Mouse (Mus musculus) limb, embryonic 14.5 days (tissue): ENCODE measurements around the gene Scaf8. TPM values are rescaled to one million over a fixed set of nuclear protein-coding genes. Genes with fewer than 3 reads are reported as not detected.

Source experiments
- ATAC-seq: fragments of 200-750 bp; cut with Nextera tagmentation; 2 replicates; pipeline ENCODE4 v1.8.0; 2017; ENCODE audit warnings: low read depth, moderate number of reproducible peaks, moderate TSS enrichment; ENCODE audit not compliant: low FRiP score
- DNase-seq: peaks from one replicate; pipeline ENCODE4 v3.0.0-alpha.2; 2015; ENCODE audit warnings: low spot score
- H3K27ac ChIP-seq: fragments of 300-500 bp; sonication (generic); replicated peaks from 2 replicates; pipeline ENCODE4 v1.5.1; 2014; ENCODE audit warnings: low read depth, mild to moderate bottlenecking, low read length, moderate library complexity, mixed read lengths
- H3K27me3 ChIP-seq: fragments of 300-500 bp; sonication (generic); 2 replicates; pipeline ENCODE4 v1.6.1; 2014; ENCODE audit warnings: low read length, mixed read lengths; ENCODE audit not compliant: control insufficient read depth, insufficient read depth
- H3K36me3 ChIP-seq: fragments of 300-500 bp; sonication (generic); 2 replicates; pipeline ENCODE4 v1.6.1; 2014; ENCODE audit warnings: mild to moderate bottlenecking, low read length, moderate library complexity, mixed read lengths; ENCODE audit not compliant: control insufficient read depth, insufficient read depth
- H3K4me1 ChIP-seq: fragments of 300-500 bp; sonication (generic); 2 replicates; pipeline ENCODE4 v1.6.1; 2014; ENCODE audit warnings: antibody characterized with exemption, low read length, mixed read lengths; ENCODE audit not compliant: control insufficient read depth, insufficient read depth
- H3K4me2 ChIP-seq: fragments of 300-500 bp; sonication (generic); replicated peaks from 2 replicates; pipeline ENCODE4 v1.6.1; 2014; ENCODE audit warnings: low read depth, mild to moderate bottlenecking, low read length, moderate library complexity; ENCODE audit not compliant: severe bottlenecking
- H3K4me3 ChIP-seq: fragments of 300-500 bp; sonication (generic); replicated peaks from 2 replicates; pipeline ENCODE4 v1.5.1; 2014; ENCODE audit warnings: low read length
- H3K9ac ChIP-seq: fragments of 300-500 bp; sonication (generic); 2 replicates; pipeline ENCODE4 v1.6.1; 2014; ENCODE audit warnings: mild to moderate bottlenecking, low read depth, low read length, moderate library complexity; ENCODE audit not compliant: severe bottlenecking
- H3K9me3 ChIP-seq: fragments of 300-500 bp; sonication (generic); 2 replicates; pipeline ENCODE4 v1.6.1; 2016; ENCODE audit warnings: low read length; ENCODE audit not compliant: control insufficient read depth
- POLR2A ChIP-seq: fragments of 200-500 bp; IDR thresholded peaks from 2 replicates; pipeline ENCODE4 v1.8.0; 2012; ENCODE audit warnings: inconsistent platforms, mild to moderate bottlenecking, moderate library complexity, borderline replicate concordance; ENCODE audit not compliant: insufficient read depth, insufficient read length; ENCODE audit errors: extremely low read depth
- WGBS: fragments of 180-500 bp; shearing (Covaris S2); extraction: QIAGEN DNeasy Blood & Tissue Kit; methylation state at CpG from one replicate; pipeline ENCODE4 v1.1.7; 2014; 5-methylcytosine and 5-hydroxymethylcytosine counted together
- polyA plus RNA-seq, 2 experiments: library from polyadenylated mRNA; depleted of rRNA in 1 of 2; stranded (reverse) in 1 of 2; unstranded in 1 of 2; fragments of >200 nt; fragmentation: Nextera tagmentation in 1 of 2; extraction: Ambion mirVana in 1 of 2; gene quantifications; 2 replicates each; pipeline versions ENCODE4 v1.2.1 to v1.2.3; 2012 to 2014

Scaf8 gene
- polyA plus RNA-seq, 2 experiments = 23.6 to 40.5 TPM

GRCm38 (mm10) chr17:3102336-3103165 lies 12.2 kb upstream of the Scaf8 start:
- peak overlapping the region; percentile 48 for H3K9ac ChIP-seq
- no peaks in the 10 kb centered on the region for H3K4me1 ChIP-seq
- WGBS = 2% methylated on average over 14 of the region's 14 CpGs
- DNase-seq (peak; percentile 64), ATAC-seq (peak; percentile 85)
- H3K27me3 ChIP-seq = no peaks in the 10 kb centered on the region
- H3K4me2 ChIP-seq = peak overlapping the region; percentile 55
- peak overlapping the region; percentile 30 for H3K4me3 ChIP-seq
- no peaks in the 10 kb centered on the region for H3K9me3 ChIP-seq
- no peak overlapping the region for H3K27ac ChIP-seq
- no peak for TF ChIP-seq POLR2A
- H3K36me3 ChIP-seq = no peaks in the 10 kb centered on the region

GRCm38 (mm10) chr17:3104154-3104931 lies 10.4 kb upstream of the Scaf8 start:
- no peak for TF ChIP-seq POLR2A

GRCm38 (mm10) chr17:3105022-3105421 lies 9.8 kb upstream of the Scaf8 start:
- H3K27ac ChIP-seq = no peak overlapping the region
- no peak overlapping the region for H3K9ac ChIP-seq
- no peaks in the 10 kb centered on the region for H3K4me1 ChIP-seq
- 79% methylated on average over 1 of the region's 1 CpGs for WGBS
- ATAC-seq = no peak
- TF ChIP-seq POLR2A = no peak
- H3K27me3 ChIP-seq = no peaks in the 10 kb centered on the region
- H3K36me3 ChIP-seq = no peaks in the 10 kb centered on the region
- H3K4me2 ChIP-seq = no peak overlapping the region
- DNase-seq = no peak
- H3K4me3 ChIP-seq = no peak overlapping the region
- H3K9me3 ChIP-seq = no peaks in the 10 kb centered on the region

More at GRCm38 (mm10) chr17:3104154-3104931, 10.4 kb upstream of the Scaf8 start:
- DNase-seq = no peak
- H3K36me3 ChIP-seq = no peaks in the 10 kb centered on the region
- no peak overlapping the region for H3K4me2 ChIP-seq
- ATAC-seq = no peak
- H3K27me3 ChIP-seq = no peaks in the 10 kb centered on the region
- no peaks in the 10 kb centered on the region for H3K4me1 ChIP-seq
- H3K4me3 ChIP-seq = no peak overlapping the region
- no peaks in the 10 kb centered on the region for H3K9me3 ChIP-seq
- no peak overlapping the region for H3K27ac ChIP-seq
- 81% methylated on average over 6 of the region's 6 CpGs for WGBS
- no peak overlapping the region for H3K9ac ChIP-seq

GRCm38 (mm10) chr17:3113737-3114357 lies 925 bp upstream of the Scaf8 start:
- H3K4me3 ChIP-seq = peak overlapping the region; percentile 94
- 2% methylated on average over 16 of the region's 16 CpGs for WGBS
- TF ChIP-seq POLR2A = no peak
- no peaks in the 10 kb centered on the region for H3K9me3 ChIP-seq
- peak overlapping the region; percentile 99 for H3K27ac ChIP-seq
- no peaks in the 10 kb centered on the region for H3K27me3 ChIP-seq
- H3K4me2 ChIP-seq = peak overlapping the region; percentile 67
- H3K9ac ChIP-seq = peak overlapping the region; percentile 98
- H3K4me1 ChIP-seq = peaks cover 10% of the 10 kb centered on the region
- DNase-seq (peak; percentile 34), ATAC-seq (no peak)
- no peaks in the 10 kb centered on the region; the same call in 1 of the 2 replicates for H3K36me3 ChIP-seq

GRCm38 (mm10) chr17:3114358-3114719 lies 433 bp upstream of the Scaf8 start:
- H3K36me3 ChIP-seq = no peaks in the 10 kb centered on the region; the same call in 1 of the 2 replicates
- H3K4me2 ChIP-seq = peak overlapping the region; percentile 67
- DNase-seq = no peak
- H3K9me3 ChIP-seq = no peaks in the 10 kb centered on the region
- 0 out of 2 replicates have a peak, but pooled peaks have one; percentile 9 for TF ChIP-seq POLR2A
- peaks cover 10% of the 10 kb centered on the region for H3K4me1 ChIP-seq
- H3K27ac ChIP-seq = peak overlapping the region; percentile 99
- H3K9ac ChIP-seq = peak overlapping the region; percentile 98
- peak; percentile 68 for ATAC-seq
- peak overlapping the region; percentile 94 for H3K4me3 ChIP-seq
- WGBS = 0% methylated on average over 31 of the region's 31 CpGs
- H3K27me3 ChIP-seq = no peaks in the 10 kb centered on the region
